8 mouse cellular contexts compared by ENCODE assay signal in genomic region chr12:4133847-4134212, GRCm38 (mm10). TPM values are rescaled to one million over a fixed set of nuclear protein-coding genes. Genes with fewer than 3 reads are reported as not detected.
DNase-seq lines count a peak whose midpoint lies in the region; ATAC-seq and TF ChIP-seq lines count a peak whose summit lies in the region.

No protein-coding gene starts in this region.

- peaks cover 5% of the 10 kb centered on the region; the same call in 1 of the 2 replicates for H3K9me3 ChIP-seq in heart, embryonic 12.5 days (replicated peaks)
- no peaks in the 10 kb centered on the region; the same call in 1 of the 2 replicates for H3K9me3 ChIP-seq in limb, embryonic 10.5 days (replicated peaks)

- H3K27ac ChIP-seq in heart, embryonic 12.5 days (ENCODE audit: poor library complexity, severe bottlenecking): no peak overlapping the region
- H3K27ac ChIP-seq in thymus, adult 2 months (ENCODE audit: control insufficient read depth, insufficient read depth, low read length): no peak overlapping the region
- peak overlapping the region; percentile 90 for H3K27ac ChIP-seq in limb, embryonic 10.5 days
- H3K27ac ChIP-seq in olfactory bulb, adult 2 months (ENCODE audit: insufficient read depth, low read depth, low read length): no peak overlapping the region

- H3K4me3 ChIP-seq in heart, embryonic 12.5 days: peak overlapping the region; percentile 72
- peak overlapping the region; percentile 67 for H3K4me3 ChIP-seq in thymus, adult 2 months (ENCODE audit: control insufficient read depth, insufficient read depth, low read length)
- H3K4me3 ChIP-seq in limb, embryonic 10.5 days: peak overlapping the region; percentile 75
- peak overlapping the region; percentile 89 for H3K4me3 ChIP-seq in olfactory bulb, adult 2 months (ENCODE audit: insufficient read depth, low read depth, low read length)

- no peak for TF ChIP-seq CTCF in thymus, adult 2 months (IDR thresholded peaks at IDR 0.05; ENCODE audit: borderline replicate concordance, control insufficient read depth, extremely low read depth, insufficient read depth, low read length, poor library complexity)
- TF ChIP-seq CTCF in olfactory bulb, adult 2 months (IDR thresholded peaks at IDR 0.05; ENCODE audit: insufficient read depth, low read depth, low read length): no peak

- 19% methylated on average over 11 of the region's 11 CpGs for WGBS in heart, embryonic 12.5 days
- WGBS in thymus, adult 2 months: 46% methylated on average over 11 of the region's 11 CpGs
- 34% methylated on average over 11 of the region's 11 CpGs for WGBS in limb, embryonic 10.5 days
- WGBS in olfactory bulb, adult 2 months: 26% methylated on average over 11 of the region's 11 CpGs

- H3K4me1 ChIP-seq in heart, embryonic 12.5 days (replicated peaks): peaks cover 26% of the 10 kb centered on the region
- peaks cover 23% of the 10 kb centered on the region for H3K4me1 ChIP-seq in thymus, adult 2 months (replicated peaks; ENCODE audit: control insufficient read depth, insufficient read depth, low read length)
- peaks cover 32% of the 10 kb centered on the region for H3K4me1 ChIP-seq in limb, embryonic 10.5 days
- H3K4me1 ChIP-seq in olfactory bulb, adult 2 months (ENCODE audit: control insufficient read depth, insufficient read depth, low read length): peaks cover 32% of the 10 kb centered on the region

- ATAC-seq in heart, embryonic 12.5 days (ENCODE audit: insufficient number of reproducible peaks, low FRiP score): no peak

- no peak for TF ChIP-seq POLR2A in thymus, adult 2 months (IDR thresholded peaks at IDR 0.05; ENCODE audit: control insufficient read depth, extremely low read depth, insufficient read depth, low read length, poor library complexity)
- TF ChIP-seq POLR2A in olfactory bulb, adult 2 months (IDR thresholded peaks at IDR 0.05; ENCODE audit: insufficient read depth, low read depth, low read length): no peak

- H3K36me3 ChIP-seq in heart, embryonic 12.5 days: no peaks in the 10 kb centered on the region
- H3K36me3 ChIP-seq in thymus, adult 2 months (ENCODE audit: control insufficient read depth, insufficient read depth, low read length): no peaks in the 10 kb centered on the region
- peaks cover 20% of the 10 kb centered on the region for H3K36me3 ChIP-seq in limb, embryonic 10.5 days

- H3K4me2 ChIP-seq in heart, embryonic 12.5 days: peak overlapping the region; percentile 90

- no peak for DNase-seq in heart, adult 18-20 months
- peak; percentile 17 for DNase-seq in thymus, adult 2 months
- no peak for DNase-seq in thymus, postnatal 10 days (ENCODE audit: low spot score in 2 of 2)
- no peak for DNase-seq in limb, embryonic 10.5 days (ENCODE audit: low spot score)
- no peak for DNase-seq in cerebellum, postnatal 14 days
- DNase-seq in left cerebral cortex, adult 8-10 months (ENCODE audit: low spot score in 2 of 2): no peak

- H3K9ac ChIP-seq in heart, embryonic 12.5 days: peak overlapping the region; percentile 78

- no peaks in the 10 kb centered on the region for H3K27me3 ChIP-seq in heart, embryonic 12.5 days (replicated peaks)
- H3K27me3 ChIP-seq in thymus, adult 2 months (ENCODE audit: control insufficient read depth, insufficient read depth, low read length): no peaks in the 10 kb centered on the region
- no peaks in the 10 kb centered on the region for H3K27me3 ChIP-seq in limb, embryonic 10.5 days (ENCODE audit: low read depth, poor library complexity, severe bottlenecking)

RNA-seq across cellular contexts. Expression of gene Adcy3, which starts 0.9 kb away (rescaled TPM):
- polyA plus RNA-seq in heart, embryonic 12.5 days (2016; fragmentation: Nextera tagmentation; extraction: Ambion mirVana): 7.4 and 7.8 TPM in 2 replicates
- 1 to 10 TPM; 3.4 to 5.2 TPM for total RNA-seq in heart, adult 18-20 months (2021)
- polyA plus RNA-seq in thymus, adult 2 months (2012; rRNA removed): 20.8 and 25.5 TPM in 2 replicates
- 8.1 and 8.4 TPM in 2 replicates for polyA plus RNA-seq in limb, embryonic 10.5 days (2016; fragmentation: Nextera tagmentation; extraction: Ambion mirVana)
- not detected in 2 replicates for polyA plus RNA-seq in olfactory bulb, adult 2 months (2012; ENCODE audit: insufficient read depth, insufficient read length, low replicate concordance, missing spikeins)
- total RNA-seq in left cerebral cortex, adult 8-10 months (2022): 10 to 100 TPM; 49.8 to 53.5 (median 52.1) TPM

RNA-seq across cellular contexts. Expression of gene Dnajc27, which starts 51.4 kb away (rescaled TPM):
- polyA plus RNA-seq in heart, embryonic 12.5 days (2016; fragmentation: Nextera tagmentation; extraction: Ambion mirVana): 10.1 and 10.6 TPM in 2 replicates
- 10 to 100 TPM in 1 of 2 experiments, 1 to 10 TPM in 1; 8.7 to 10.0 TPM for total RNA-seq in heart, adult 18-20 months (2021)
- 8.9 and 9.4 TPM in 2 replicates for polyA plus RNA-seq in thymus, adult 2 months (2012; rRNA removed)
- polyA plus RNA-seq in limb, embryonic 10.5 days (2016; fragmentation: Nextera tagmentation; extraction: Ambion mirVana): 9.5 and 11.7 TPM in 2 replicates
- not detected in 2 replicates for polyA plus RNA-seq in olfactory bulb, adult 2 months (2012; ENCODE audit: insufficient read depth, insufficient read length, low replicate concordance, missing spikeins)
- 100 to 1,000 TPM in 2 of 4 experiments, 10 to 100 TPM in 2; 90.1 to 105 (median 99.9) TPM for total RNA-seq in left cerebral cortex, adult 8-10 months (2022)
